Mouse (Mus musculus): ENCODE data around the gene Trat1. TPM values are rescaled to one million over a fixed set of nuclear protein-coding genes. Genes with fewer than 3 reads are reported as not detected.

Trat1 gene
- polyA plus RNA-seq (2012; fragmentation: generic; extraction: Trizol) = not detected

DNA sequence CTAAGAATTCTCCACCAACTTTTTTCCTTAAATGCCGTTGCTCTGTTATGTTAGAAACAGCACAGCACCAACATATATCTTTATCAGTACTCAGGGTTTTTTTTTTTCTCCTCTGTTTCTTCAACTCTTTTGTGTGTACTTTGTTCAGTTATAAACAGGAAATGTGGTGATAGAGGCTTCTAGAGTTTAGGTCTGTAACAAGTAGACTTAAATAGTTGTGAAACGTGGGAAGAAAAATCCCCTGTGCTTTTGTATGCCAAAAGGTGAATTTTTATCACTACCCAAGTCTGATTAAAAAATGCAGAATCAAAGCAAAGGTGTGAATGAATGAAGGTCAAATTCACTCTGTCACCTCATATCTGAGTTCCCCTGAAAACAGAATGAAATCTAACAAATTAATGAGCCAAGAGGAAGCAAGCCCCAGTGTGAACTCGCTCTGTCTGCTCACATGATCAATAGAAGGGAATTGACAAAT lies at the start of gene Trat1:
TSS of gene Trat1 (minus strand) at position 51 of the 475 bp plus-strand sequence.

DNA sequence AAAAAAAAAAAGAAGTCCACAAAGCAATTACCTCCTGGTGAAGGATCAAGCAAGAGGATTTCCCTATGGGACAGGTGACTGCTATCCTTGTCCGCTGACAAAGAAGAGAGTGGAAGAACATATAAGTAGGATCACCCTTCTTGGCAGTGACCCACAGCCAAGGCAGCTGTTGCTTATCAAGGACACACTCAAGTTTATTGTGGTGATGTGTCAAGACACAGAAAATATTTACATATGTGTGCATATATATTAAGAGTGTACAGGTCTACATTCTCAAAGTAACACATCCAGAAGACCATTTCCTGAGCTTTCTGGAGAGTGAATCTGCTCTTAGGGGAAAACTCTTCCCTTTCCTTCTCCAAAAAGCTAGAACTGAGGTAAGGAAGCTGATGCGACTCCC lies 44.9 kb upstream of the Trat1 start, which contains the start of gene Retnlb:
TSS of gene Retnlb (plus strand) at position 162 of the 400 bp plus-strand sequence.

Other genes starting within 250 kb of the Trat1 start
- not detected for gene Retnlb, start 44.8 kb upstream of the Trat1 start, polyA plus RNA-seq (2012; fragmentation: generic; extraction: Trizol)
- not detected for gene Retnla, start 70.5 kb upstream of the Trat1 start, polyA plus RNA-seq (2012; fragmentation: generic; extraction: Trizol)
- gene Retnlg, start 100.6 kb upstream of the Trat1 start, polyA plus RNA-seq (2012; fragmentation: generic; extraction: Trizol) = not detected
- 1 to 10 TPM in 1 of 2 experiments, under 1 TPM in 1; 0.19 to 1.5 TPM for gene Dzip3, start 222.1 kb upstream of the Trat1 start, polyA plus RNA-seq (2012; fragmentation: generic; extraction: Trizol)
- 1 to 10 TPM in 1 of 2 experiments, under 1 TPM in 1; 0.48 to 4.1 TPM for gene Cip2a, start 222.2 kb upstream of the Trat1 start, polyA plus RNA-seq (2012; fragmentation: generic; extraction: Trizol)

All from C3H10T1/2 (cell line).